Mouse (Mus musculus) intestine, postnatal 0 days (tissue): ENCODE measurements around the gene Prpf18. TPM values are rescaled to one million over a fixed set of nuclear protein-coding genes. Genes with fewer than 3 reads are reported as not detected.
A peak's percentile ranks its signal among the peaks of the same experiment; 100 is the strongest.
"Not testable (repeated sequence)": the region's sequence is repeated elsewhere in the genome, so short reads cannot be mapped to it uniquely, and the experiment has no call there.

Experiments
- ATAC-seq: fragments of 200-750 bp; cut with Nextera tagmentation; 2 replicates; pipeline ENCODE4 v1.8.0; 2017; ENCODE audit warnings: mild to moderate bottlenecking, moderate TSS enrichment, moderate library complexity
- H3K27ac ChIP-seq: fragments of 300-500 bp; sonication (generic); 2 replicates; pipeline ENCODE4 v1.5.1; 2014; ENCODE audit warnings: mild to moderate bottlenecking, low read depth, low read length, moderate library complexity
- H3K27me3 ChIP-seq: fragments of 300-500 bp; sonication (generic); replicated peaks from 2 replicates; pipeline ENCODE4 v1.6.1; 2014; ENCODE audit warnings: low read length, mixed read lengths; ENCODE audit not compliant: control insufficient read depth, insufficient read depth
- H3K36me3 ChIP-seq: fragments of 300-500 bp; sonication (generic); 2 replicates; pipeline ENCODE4 v1.6.1; 2014; ENCODE audit warnings: mild to moderate bottlenecking, moderate library complexity; ENCODE audit not compliant: control insufficient read depth, insufficient read depth
- H3K4me1 ChIP-seq: fragments of 300-500 bp; sonication (generic); replicated peaks from 2 replicates; pipeline ENCODE4 v1.6.1; 2014; ENCODE audit warnings: antibody characterized with exemption, low read length, mixed read lengths; ENCODE audit not compliant: control insufficient read depth, insufficient read depth
- H3K4me2 ChIP-seq: fragments of 300-500 bp; sonication (generic); replicated peaks from 2 replicates; pipeline ENCODE4 v1.6.1; 2014; ENCODE audit warnings: low read depth, mild to moderate bottlenecking, moderate library complexity
- H3K4me3 ChIP-seq: fragments of 300-500 bp; sonication (generic); 2 replicates; pipeline ENCODE4 v1.5.1; 2014; ENCODE audit warnings: low read depth, low read length
- H3K9ac ChIP-seq: fragments of 300-500 bp; sonication (generic); 2 replicates; pipeline ENCODE4 v1.6.1; 2014; ENCODE audit warnings: mild to moderate bottlenecking, low read depth, low read length
- H3K9me3 ChIP-seq: fragments of 300-500 bp; sonication (generic); 2 replicates; pipeline ENCODE4 v1.6.1; 2016; ENCODE audit warnings: mixed run types; ENCODE audit not compliant: control insufficient read depth
- CTCF ChIP-seq: sonication (generic); IDR thresholded peaks from 2 replicates; pipeline ENCODE4 v1.5.1; 2016; ENCODE audit warnings: low read depth, mild to moderate bottlenecking, control low read depth, antibody characterized with exemption, moderate library complexity
- WGBS: fragments of 180-500 bp; shearing (Covaris S2); extraction: QIAGEN DNeasy Blood & Tissue Kit; methylation state at CpG from one replicate; pipeline ENCODE4 v1.1.7; 2014; 5-methylcytosine and 5-hydroxymethylcytosine counted together
- polyA plus RNA-seq: library from polyadenylated mRNA; unstranded; fragments of >200 nt; fragmentation: Nextera tagmentation; extraction: Ambion mirVana; gene quantifications from 2 replicates; pipeline ENCODE4 v1.2.1, GENCODE M21; 2015

Prpf18 gene
- polyA plus RNA-seq, 1 experiment from 2014 or later = 13.0 TPM

GRCm38 (mm10) chr2:4619893-4620593 lies 31.9 kb downstream of the Prpf18 start:
- H3K4me1 ChIP-seq = no peaks in the 10 kb centered on the region
- no peak overlapping the region for H3K4me2 ChIP-seq
- no peak for ATAC-seq
- 68% methylated on average over 6 of the region's 6 CpGs for WGBS
- TF ChIP-seq CTCF = no peak
- H3K27me3 ChIP-seq = no peaks in the 10 kb centered on the region
- H3K4me3 ChIP-seq = no peak overlapping the region
- H3K9ac ChIP-seq = no peak overlapping the region
- H3K9me3 ChIP-seq = no peaks in the 10 kb centered on the region
- H3K36me3 ChIP-seq = peaks cover 11% of the 10 kb centered on the region
- H3K27ac ChIP-seq = no peak overlapping the region

DNA sequence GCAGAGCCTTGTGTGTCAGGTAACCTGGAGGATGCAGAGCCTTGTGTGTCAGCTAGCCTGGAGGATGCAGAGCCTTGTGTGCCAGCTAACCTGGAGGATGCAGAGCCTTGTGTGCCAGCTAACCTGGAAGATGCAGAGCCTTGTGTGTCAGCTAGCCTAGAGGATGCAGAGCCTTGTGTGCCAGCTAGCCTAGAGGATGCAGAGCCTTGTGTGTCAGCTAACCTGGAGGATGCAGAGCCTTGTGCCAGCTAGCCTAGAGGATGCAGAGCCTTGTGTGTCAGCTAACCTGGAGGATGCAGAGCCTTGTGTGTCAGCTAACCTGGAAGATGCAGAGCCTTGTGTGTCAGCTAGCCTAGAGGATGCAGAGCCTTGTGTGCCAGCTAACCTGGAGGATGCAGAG lies 32.8 kb downstream of the Prpf18 start:
- not testable (repeated sequence) for H3K27me3 ChIP-seq, ATAC-seq, H3K4me1 ChIP-seq, H3K36me3 ChIP-seq, H3K9me3 ChIP-seq, H3K4me3 ChIP-seq, H3K4me2 ChIP-seq, H3K9ac ChIP-seq, H3K27ac ChIP-seq

GRCm38 (mm10) chr2:4616995-4617394 lies 34.9 kb downstream of the Prpf18 start:
- no peak overlapping the region for H3K27ac ChIP-seq
- H3K36me3 ChIP-seq = peaks cover 14% of the 10 kb centered on the region
- H3K27me3 ChIP-seq = no peaks in the 10 kb centered on the region
- H3K9ac ChIP-seq = no peak overlapping the region
- WGBS = 89% methylated on average over 4 of the region's 4 CpGs
- no peak overlapping the region for H3K4me3 ChIP-seq
- no peak overlapping the region for H3K4me2 ChIP-seq
- no peaks in the 10 kb centered on the region for H3K4me1 ChIP-seq
- TF ChIP-seq CTCF = no peak
- no peak for ATAC-seq
- no peaks in the 10 kb centered on the region for H3K9me3 ChIP-seq

- 61% methylated on average over 2 of the region's 2 CpGs for WGBS
These were observed 36.8 kb downstream of the Prpf18 start for GRCm38 (mm10) chr2:4615014-4615546.

GRCm38 (mm10) chr2:4614276-4614929 lies 37.5 kb downstream of the Prpf18 start:
- not testable (repeated sequence) for H3K27me3 ChIP-seq, H3K4me1 ChIP-seq, H3K27ac ChIP-seq, H3K9me3 ChIP-seq, H3K4me2 ChIP-seq, H3K9ac ChIP-seq, H3K4me3 ChIP-seq
- peaks cover 31% of the 10 kb centered on the region for H3K36me3 ChIP-seq
- ATAC-seq = peak; percentile 54
- WGBS = 39% methylated on average over 5 of the region's 6 CpGs

More at GRCm38 (mm10) chr2:4615014-4615546, 36.8 kb downstream of the Prpf18 start:
- Histone ChIP-seq H3K9ac (no peak overlapping the region), H3K36me3 (peaks cover 31% of the 10 kb centered on the region), H3K9me3 (no peaks in the 10 kb centered on the region), H3K27me3 (no peaks in the 10 kb centered on the region), H3K27ac (no peak overlapping the region), H3K4me1 (no peaks in the 10 kb centered on the region), H3K4me2 (no peak overlapping the region), H3K4me3 (no peak overlapping the region)
- no peak for TF ChIP-seq CTCF
- ATAC-seq = no peak

- no peak overlapping the region for H3K27ac ChIP-seq
- H3K9ac ChIP-seq = no peak overlapping the region
- H3K36me3 ChIP-seq = peaks cover 31% of the 10 kb centered on the region
- H3K27me3 ChIP-seq = no peaks in the 10 kb centered on the region
- WGBS = 84% methylated on average over 10 of the region's 10 CpGs
- H3K4me3 ChIP-seq = no peak overlapping the region
- no peak for ATAC-seq
- TF ChIP-seq CTCF = no peak
- no peaks in the 10 kb centered on the region for H3K9me3 ChIP-seq
- no peak overlapping the region for H3K4me2 ChIP-seq
- no peaks in the 10 kb centered on the region for H3K4me1 ChIP-seq
These were observed 40.2 kb downstream of the Prpf18 start for GRCm38 (mm10) chr2:4611704-4612103.
